ENCODE assay signal across 29 mouse cellular contexts in the genomic region with DNA sequence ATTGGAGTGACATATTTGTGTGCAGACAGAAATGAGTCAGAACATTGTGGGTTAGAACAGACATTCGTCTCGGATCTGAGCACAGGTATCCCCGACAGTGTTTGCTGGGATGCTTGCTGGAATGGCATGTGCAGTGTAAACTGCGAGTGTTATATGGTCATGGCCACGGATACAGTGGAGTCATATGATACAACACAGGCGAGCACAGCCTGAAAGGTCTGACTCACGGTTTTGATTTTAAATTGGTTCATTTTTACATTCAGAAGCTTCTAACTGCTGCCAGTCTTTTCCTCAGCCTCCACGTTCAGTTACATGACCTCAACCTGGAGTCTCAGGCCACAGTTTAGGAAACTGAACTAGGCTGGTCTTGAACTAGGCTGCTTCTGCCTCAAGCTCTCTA. TPM values are rescaled to one million over a fixed set of nuclear protein-coding genes. Genes with fewer than 3 reads are reported as not detected.
"Had no signal": no experiment of that assay in that cellular context is flagged by ENCODE, and none has a peak within 500 bp of the region (broad histone marks: within the 10 kb centered on the region; RNA-seq: fewer than 3 reads in every experiment).

No protein-coding gene starts in this region.

- DNase-seq: kidney, adult 9 months; kidney, postnatal 14 days; kidney, postnatal 4 days; lung, adult 18-20 months; lung, postnatal 14 days; midbrain, embryonic 14.5 days; right cerebral cortex, adult 18-20 months; right cerebral cortex, postnatal 14 days; right cerebral cortex, postnatal 4 days; thymus, adult 2 months; thymus, postnatal 14 days; thymus, postnatal 4 days had no signal

- H3K9me3 ChIP-seq: liver, embryonic 12.5 days; liver, embryonic 15.5 days; lung, embryonic 15.5 days; neural tube, embryonic 12.5 days; neural tube, embryonic 15.5 days had no signal

- H3K27ac ChIP-seq: liver, embryonic 12.5 days; liver, embryonic 15.5 days; lung, embryonic 15.5 days; macrophage; neural tube, embryonic 12.5 days; neural tube, embryonic 15.5 days; stomach, postnatal 0 days had no signal

- H3K36me3 ChIP-seq: liver, embryonic 15.5 days; neural tube, embryonic 12.5 days; neural tube, embryonic 15.5 days had no signal

- H3K27me3 ChIP-seq: liver, embryonic 12.5 days; liver, embryonic 15.5 days; lung, embryonic 15.5 days; neural tube, embryonic 12.5 days; neural tube, embryonic 15.5 days had no signal

- ATAC-seq: liver, embryonic 12.5 days had no signal

- H3K4me1 ChIP-seq: liver, embryonic 12.5 days; liver, embryonic 15.5 days; lung, embryonic 15.5 days; neural tube, embryonic 12.5 days had no signal

- H3K4me3 ChIP-seq: liver, embryonic 12.5 days; liver, embryonic 15.5 days; lung, embryonic 15.5 days; neural tube, embryonic 12.5 days; neural tube, embryonic 15.5 days had no signal

- H3K4me2 ChIP-seq: liver, embryonic 12.5 days; liver, embryonic 15.5 days; lung, embryonic 15.5 days; neural tube, embryonic 12.5 days; neural tube, embryonic 15.5 days had no signal

- H3K9ac ChIP-seq: liver, embryonic 12.5 days; liver, embryonic 15.5 days; lung, embryonic 15.5 days; neural tube, embryonic 12.5 days; neural tube, embryonic 15.5 days had no signal

RNA-seq across cellular contexts. Expression of a gene that starts 47.5 kb away (rescaled TPM):
- total RNA-seq: layer of hippocampus, adult 18-20 months; layer of hippocampus, postnatal 14 days; left cerebral cortex, adult 8-10 months; left cerebral cortex, postnatal 14 days; midbrain, postnatal 0 days had no signal
- polyA plus RNA-seq: kidney, embryonic 16.5 days; limb, embryonic 11.5 days; liver, embryonic 12.5 days; lung, embryonic 15.5 days; midbrain, embryonic 14.5 days; midbrain, postnatal 0 days; neural tube, embryonic 12.5 days; neural tube, embryonic 15.5 days; stomach, embryonic 14.5 days had no signal

RNA-seq across cellular contexts. Expression of a gene that starts 59.1 kb away (rescaled TPM):
- total RNA-seq: layer of hippocampus, adult 18-20 months; layer of hippocampus, postnatal 14 days; left cerebral cortex, adult 8-10 months; left cerebral cortex, postnatal 14 days; megakaryocyte, adult 5-6 weeks; midbrain, postnatal 0 days had no signal
- polyA plus RNA-seq: kidney, embryonic 16.5 days; limb, embryonic 11.5 days; limb, embryonic 14.5 days; liver, embryonic 12.5 days; liver, embryonic 15.5 days; lung, embryonic 15.5 days; macrophage; midbrain, embryonic 14.5 days; midbrain, postnatal 0 days; neural tube, embryonic 12.5 days; neural tube, embryonic 15.5 days; stomach, embryonic 14.5 days; stomach, postnatal 0 days had no signal
